ENCODE assay signal across 9 mouse cellular contexts in the genomic region with DNA sequence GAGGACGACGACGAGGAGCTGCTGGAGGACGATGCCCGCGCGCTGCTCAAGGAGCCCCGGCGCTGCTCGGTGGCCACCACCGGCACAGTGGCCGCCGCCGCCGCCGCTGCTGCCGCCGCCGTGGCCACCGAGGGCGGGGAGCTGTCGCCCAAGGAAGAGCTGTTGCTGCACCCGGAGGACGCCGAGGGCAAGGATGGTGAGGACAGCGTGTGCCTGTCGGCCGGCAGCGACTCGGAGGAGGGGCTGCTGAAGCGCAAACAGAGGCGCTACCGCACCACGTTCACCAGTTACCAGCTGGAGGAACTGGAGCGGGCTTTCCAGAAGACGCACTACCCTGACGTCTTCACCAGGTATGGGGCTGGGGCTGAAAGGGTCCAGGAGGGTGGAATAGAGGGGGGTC. TPM values are rescaled to one million over a fixed set of nuclear protein-coding genes. Genes with fewer than 3 reads are reported as not detected.
DNase-seq lines count a peak whose midpoint lies in the region; ATAC-seq and TF ChIP-seq lines count a peak whose summit lies in the region.
"Had no signal": no experiment of that assay in that cellular context is flagged by ENCODE, and none has a peak within 500 bp of the region (broad histone marks: within the 10 kb centered on the region; RNA-seq: fewer than 3 reads in every experiment).

No protein-coding gene starts in this region.

- H3K9ac ChIP-seq in CH12.LX (ENCODE audit: insufficient read depth, low read depth), result no peak overlapping the region
- H3K9ac ChIP-seq in forebrain, embryonic 14.5 days (ENCODE audit: low read length), result peak overlapping the region; percentile 84
- H3K9ac ChIP-seq in liver, embryonic 14.5 days (replicated peaks), result no peak overlapping the region

- DNase-seq in gastrocnemius, adult 2 months, result no peak
- DNase-seq in gastrocnemius, postnatal 25 days, result no peak
- DNase-seq in CH12.LX (ENCODE audit: extremely low read depth), result no peak
- peak; percentile 15 for DNase-seq in forebrain, embryonic 14.5 days (ENCODE audit: low spot score)
- DNase-seq in liver, embryonic 14.5 days (ENCODE audit: low read depth in 3 of 3, low spot score in 3 of 3), result no peak
- DNase-seq in gastrocnemius, adult 8-10 months (ENCODE audit: low spot score in 2 of 2), result no peak
- no peak for DNase-seq in spleen, postnatal 14 days (ENCODE audit: low spot score in 2 of 2)
- no peak for DNase-seq in kidney, adult 9 months

- H3K9me3 ChIP-seq in CH12.LX (replicated peaks; ENCODE audit: low read length), result no peaks in the 10 kb centered on the region
- no peaks in the 10 kb centered on the region for H3K9me3 ChIP-seq in forebrain, embryonic 14.5 days (replicated peaks; ENCODE audit: control insufficient read depth, low read length)
- no peaks in the 10 kb centered on the region for H3K9me3 ChIP-seq in liver, embryonic 14.5 days (ENCODE audit: control insufficient read depth, low read length)

- no peaks in the 10 kb centered on the region for H3K4me1 ChIP-seq in CH12.LX (ENCODE audit: control insufficient read depth in 1 of 2, insufficient read depth in 2 of 2)
- no peaks in the 10 kb centered on the region for H3K4me1 ChIP-seq in forebrain, embryonic 14.5 days (ENCODE audit: control insufficient read depth, insufficient read depth, low read length)
- H3K4me1 ChIP-seq in liver, embryonic 14.5 days (replicated peaks; ENCODE audit: control insufficient read depth in 2 of 2, insufficient read depth in 2 of 2, low read length in 1 of 2), result no peaks in the 10 kb centered on the region

- in situ Hi-C loops in CH12.LX (cut with MboI; ENCODE audit: low pct_ligation_motif_present, low pct_unique_long_range_greater_than_20kb, low sequenced_read_pairs), result loop anchor here (10.0 kb wide), 1 partner anchor 196 kb away; no protein-coding TSS in a partner anchor

- peak overlapping the region; percentile 54 for H3K4me2 ChIP-seq in CH12.LX (ENCODE audit: insufficient read depth, low read depth, poor library complexity, severe bottlenecking)
- peak overlapping the region; percentile 58 for H3K4me2 ChIP-seq in forebrain, embryonic 14.5 days (ENCODE audit: low read length)
- H3K4me2 ChIP-seq in liver, embryonic 14.5 days (ENCODE audit: low read depth), result peak overlapping the region; percentile 33

- TF ChIP-seq CTCF in gastrocnemius, adult 2 months (IDR thresholded peaks at IDR 0.05), result no peak
- no peak for TF ChIP-seq CTCF in CH12.LX (conservative IDR thresholded peaks at IDR 0.05 in 1 of 2, IDR thresholded peaks at IDR 0.05 in 1 of 2; ENCODE audit: low read depth in 2 of 2, low read length in 2 of 2)
- TF ChIP-seq CTCF in liver, embryonic 14.5 days (IDR thresholded peaks at IDR 0.05; ENCODE audit: low read depth), result no peak

- intact Hi-C loops in gastrocnemius, adult 2 months (cut with DNase I), result loop anchor here (5.0 to 10.0 kb wide), 2 partner anchors 176 to 603 kb away; no protein-coding TSS in a partner anchor

- no peak for TF ChIP-seq EP300 in CH12.LX (IDR thresholded peaks at IDR 0.05; ENCODE audit: low read length)
- no peak for TF ChIP-seq EP300 in liver, embryonic 14.5 days (IDR thresholded peaks at IDR 0.05; ENCODE audit: low read depth)

- dilution Hi-C loops in CH12.LX (cut with MboI; ENCODE audit: extremely low pct_ligation_motif_present, extremely low pct_unique_long_range_greater_than_20kb, low sequenced_read_pairs), result no loop called here

- TF ChIP-seq POLR2A in CH12.LX (IDR thresholded peaks at IDR 0.05; ENCODE audit: low read depth, low read length), result no peak

- no peak for ATAC-seq in forebrain, embryonic 14.5 days
- ATAC-seq in liver, embryonic 14.5 days (ENCODE audit: insufficient read depth), result no peak

- TF ChIP-seq RAD21 in CH12.LX (IDR thresholded peaks at IDR 0.05; ENCODE audit: low read depth, low read length), result no peak

- no peaks in the 10 kb centered on the region for H3K79me2 ChIP-seq in CH12.LX (replicated peaks; ENCODE audit: control insufficient read depth, extremely low read depth, insufficient read depth, poor library complexity, severe bottlenecking)

- H3K27ac ChIP-seq in gastrocnemius, adult 2 months, result no peak overlapping the region
- H3K27ac ChIP-seq in CH12.LX (ENCODE audit: insufficient read depth, low read depth), result no peak overlapping the region
- peak overlapping the region; percentile 92 for H3K27ac ChIP-seq in forebrain, embryonic 14.5 days (ENCODE audit: low read depth, low read length)
- no peak overlapping the region for H3K27ac ChIP-seq in liver, embryonic 14.5 days

- H3K36me3 ChIP-seq in CH12.LX (replicated peaks in 1 of 2; ENCODE audit: control insufficient read depth in 1 of 2, insufficient read depth in 1 of 2, low read length in 1 of 2), result no peaks in the 10 kb centered on the region
- 0 out of 2 replicates have a peak, but pooled peaks cover 11% of the 10 kb centered on the region for H3K36me3 ChIP-seq in forebrain, embryonic 14.5 days (ENCODE audit: control insufficient read depth, insufficient read depth, low read length)
- H3K36me3 ChIP-seq in liver, embryonic 14.5 days (replicated peaks; ENCODE audit: control insufficient read depth, insufficient read depth, low read depth), result no peaks in the 10 kb centered on the region

- peaks cover 43% of the 10 kb centered on the region for H3K27me3 ChIP-seq in CH12.LX (replicated peaks)
- no peaks in the 10 kb centered on the region for H3K27me3 ChIP-seq in forebrain, embryonic 14.5 days (replicated peaks; ENCODE audit: control insufficient read depth, insufficient read depth, low read length)
- H3K27me3 ChIP-seq in liver, embryonic 14.5 days (ENCODE audit: control insufficient read depth, insufficient read depth, low read length), result peaks cover 96% of the 10 kb centered on the region

- peak overlapping the region; percentile 67 for H3K4me3 ChIP-seq in gastrocnemius, adult 2 months
- H3K4me3 ChIP-seq in CH12.LX (replicated peaks in 1 of 3; ENCODE audit: low read depth in 2 of 3, low read length in 2 of 3, poor library complexity in 1 of 3), result peak overlapping the region in 2 of 3 experiments; percentile 20 to 85
- peak overlapping the region; percentile 53 for H3K4me3 ChIP-seq in forebrain, embryonic 14.5 days (ENCODE audit: low read depth, low read length)
- H3K4me3 ChIP-seq in liver, embryonic 14.5 days (ENCODE audit: insufficient read depth in 1 of 2, low read depth in 2 of 2, low read length in 2 of 2), result no peak overlapping the region; a peak in 1 of 4 replicates

- WGBS in forebrain, embryonic 14.5 days, result 37% methylated on average over 37 of the region's 37 CpGs
- WGBS in liver, embryonic 14.5 days (ENCODE audit: insufficient replicate concordance), result 13% methylated on average over 22 of the region's 37 CpGs

TF ChIP-seq in CH12.LX, 34 proteins besides CTCF, POLR2A, EP300 and RAD21:
- TF ChIP-seq ZMIZ1 (IDR thresholded peaks at IDR 0.05; ENCODE audit: low read depth, low read length), result no peak
- no peak for TF ChIP-seq CHD2 (IDR thresholded peaks at IDR 0.05; ENCODE audit: low read length)
- peak; percentile 35; the same call in 1 of the 2 replicates for TF ChIP-seq UBTF (IDR thresholded peaks at IDR 0.05; ENCODE audit: low read depth, low read length)

RNA-seq across cellular contexts. Expression of a gene that starts 2.8 kb away (rescaled TPM):
- under 1 TPM; 0.20 to 0.25 TPM for total RNA-seq in gastrocnemius, adult 2 months (2021)
- under 1 TPM; 0.27 to 0.28 TPM for total RNA-seq in gastrocnemius, postnatal 25 days (2021)
- total RNA-seq in CH12.LX (2012; rRNA removed) (not detected in 2 replicates), CH12.LX (2014; rRNA removed) (not detected in 2 replicates)
- polyA plus RNA-seq in CH12.LX (2012; ENCODE audit: insufficient read length, low read depth), result not detected in 2 replicates
- polyA plus RNA-seq in forebrain, embryonic 14.5 days (2014; fragmentation: Nextera tagmentation; extraction: Ambion mirVana), result 32.4 and 32.7 TPM in 2 replicates
- polyA plus RNA-seq in liver, embryonic 14.5 days (2012; rRNA removed), result 0.02 and 0.08 TPM in 2 replicates
- polyA plus RNA-seq in liver, embryonic 14.5 days (2014; fragmentation: Nextera tagmentation; extraction: Ambion mirVana), result not detected in 2 replicates
- under 1 TPM; 0.27 to 0.44 (median 0.34) TPM for total RNA-seq in gastrocnemius, adult 8-10 months (2022)
- total RNA-seq: common myeloid progenitor, adult 5-6 weeks had no signal

Comparison
In these comparisons a context has a peak if more than half of its experiments do, and no peak if none do; other contexts are left out.
1. H3K4me3 ChIP-seq: peak in gastrocnemius, adult 2 months (single experiment), CH12.LX (2 of 3) and forebrain, embryonic 14.5 days (single experiment); none in liver, embryonic 14.5 days (0 of 2).
2. Peak in every context shown above with its lines, with median percentiles within 50 percentile points of each other: H3K4me2 ChIP-seq.